Mouse (Mus musculus): ENCODE data around the gene Galt.

Gene Galt

DNA sequence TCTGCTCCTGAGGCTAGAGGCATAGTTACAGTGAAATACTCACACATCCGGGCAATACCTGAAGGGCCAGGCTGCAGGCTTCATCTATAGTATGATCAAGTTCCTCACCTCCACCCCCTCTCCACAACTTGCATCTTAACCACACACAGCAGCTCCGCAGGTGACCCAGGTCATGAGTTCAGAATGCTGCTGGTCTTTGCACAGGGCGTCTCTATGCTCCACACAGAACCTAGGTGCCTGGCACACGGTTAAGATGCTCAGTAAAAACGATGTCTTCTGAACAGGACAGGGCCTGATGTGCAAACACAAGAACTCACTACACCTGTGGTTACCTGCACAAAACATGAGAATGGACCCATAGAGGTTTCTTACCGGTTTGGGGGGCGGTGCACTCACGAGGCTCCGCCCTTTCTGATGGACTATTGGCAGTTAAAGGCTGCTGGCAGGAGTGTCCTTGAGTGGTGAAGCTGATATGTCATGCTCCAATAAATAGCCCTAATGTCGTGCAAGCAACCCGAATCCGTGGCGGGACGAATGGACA, at the start of gene Galt:
Galt (plus strand) TSS at position 432 of the 541 bp plus-strand sequence.
- no peak for DNase-seq

DNA sequence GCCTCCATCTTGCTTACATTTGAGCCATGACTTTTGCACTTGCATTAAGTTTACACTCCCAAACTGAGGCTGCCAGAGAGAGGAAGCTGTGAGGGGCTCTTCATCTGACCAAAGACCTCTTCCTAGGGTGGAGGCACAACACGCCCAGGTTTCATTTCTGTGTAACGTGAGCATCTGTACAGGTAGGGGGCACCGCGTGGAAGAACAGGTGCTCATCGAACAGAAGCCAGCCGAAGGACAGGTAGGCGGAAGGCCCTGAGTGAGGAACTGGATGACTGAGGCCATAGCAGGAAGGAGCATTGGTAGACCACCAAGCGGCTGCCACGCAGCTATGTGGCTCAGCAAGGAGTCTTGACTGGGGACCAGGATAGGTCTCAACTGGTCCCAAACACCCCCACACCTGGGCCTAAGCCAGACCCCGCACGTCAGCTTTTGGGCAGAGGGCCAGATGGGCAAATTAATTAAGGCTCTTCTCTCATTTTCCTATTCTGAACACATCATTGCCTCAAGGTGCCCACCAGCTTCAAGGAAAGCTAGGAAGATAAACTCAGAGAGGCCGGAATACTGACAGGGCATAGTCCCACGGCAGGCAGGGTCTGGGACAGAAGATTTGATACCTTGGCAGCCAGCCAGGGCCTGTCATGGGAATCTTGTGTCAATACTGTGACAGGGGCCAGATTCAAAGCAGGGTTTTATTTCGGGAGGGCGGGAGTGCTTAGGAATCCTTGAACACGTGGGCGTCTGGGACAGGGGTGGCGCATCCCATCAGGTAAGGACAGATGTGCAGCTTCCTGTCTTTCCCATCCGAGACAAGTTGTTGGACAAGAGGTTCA, 48.9 kb upstream of the Galt start:
- no peak for DNase-seq

DNA sequence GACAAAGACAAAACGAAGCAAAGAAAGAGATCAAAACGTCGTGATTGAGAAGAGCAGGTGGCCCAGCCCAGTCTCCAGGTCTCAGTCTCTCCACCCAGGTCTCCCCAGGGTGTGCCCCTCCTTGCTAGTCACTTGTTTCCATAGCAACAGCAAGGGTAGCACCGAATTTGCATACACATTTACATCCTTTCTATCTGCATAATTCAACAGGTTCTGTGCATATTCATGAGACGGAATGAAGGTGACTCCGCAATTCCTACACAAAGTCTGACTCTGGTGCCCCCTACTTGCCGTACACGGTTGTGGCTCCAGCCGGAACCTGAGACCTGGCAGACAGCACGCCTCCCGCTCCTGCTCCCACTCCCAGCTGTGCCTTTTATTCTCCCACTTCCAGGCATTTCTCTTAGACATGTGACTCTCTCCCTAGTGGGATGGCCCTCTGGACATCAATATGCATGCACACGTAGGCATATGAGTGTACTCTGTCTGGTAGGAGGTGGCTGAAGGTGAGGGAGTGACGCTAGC, 48.0 kb upstream of the Galt start:
- DNase-seq, result peak; percentile 72

DNA sequence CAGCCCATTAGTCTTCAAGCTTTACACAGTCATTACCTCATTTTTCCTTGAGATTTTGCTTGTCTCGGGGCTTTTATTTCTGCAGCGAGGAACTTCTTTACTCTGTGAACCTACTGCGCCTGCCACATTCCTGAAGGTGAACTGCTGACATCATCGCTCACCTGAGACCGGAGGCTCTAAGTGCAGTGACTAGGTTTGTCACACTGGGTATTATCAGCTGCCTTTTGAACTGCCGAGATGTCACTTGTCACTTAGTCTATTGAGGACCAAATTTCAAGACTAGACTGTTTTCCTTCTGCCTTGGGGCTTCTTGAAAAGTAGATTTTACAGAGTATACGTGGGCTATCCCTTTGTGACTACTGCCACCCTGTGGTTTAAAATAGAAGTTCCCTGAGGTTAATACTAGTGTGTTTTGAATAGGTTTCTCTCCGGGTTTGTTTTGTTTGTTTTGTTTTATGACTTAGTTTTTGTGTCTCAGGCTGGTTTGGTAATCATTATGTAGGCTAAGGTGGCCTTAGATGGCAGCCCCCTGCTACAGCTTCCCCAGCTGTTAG, 46.8 kb upstream of the Galt start:
- DNase-seq, result no peak

DNA sequence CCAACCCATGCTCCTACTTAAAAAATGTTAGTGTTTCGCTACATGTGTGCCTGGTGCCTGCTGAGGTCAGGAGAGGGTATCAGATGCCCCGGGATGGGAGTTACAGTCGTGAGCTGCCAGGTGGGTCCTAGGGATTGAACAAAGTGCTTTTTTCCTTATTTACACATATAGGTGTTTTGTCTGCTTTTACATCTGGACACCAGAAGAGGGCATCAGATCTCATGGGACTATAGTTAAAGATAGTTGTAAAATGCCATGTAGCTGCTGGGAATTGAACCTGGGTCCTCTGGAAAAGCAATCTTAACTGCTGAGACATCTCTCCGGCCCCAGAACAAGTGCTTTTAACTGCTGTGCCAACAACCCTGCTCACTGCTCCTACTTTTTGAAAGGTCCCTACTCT, 44.8 kb upstream of the Galt start:
- no peak for DNase-seq

DNA sequence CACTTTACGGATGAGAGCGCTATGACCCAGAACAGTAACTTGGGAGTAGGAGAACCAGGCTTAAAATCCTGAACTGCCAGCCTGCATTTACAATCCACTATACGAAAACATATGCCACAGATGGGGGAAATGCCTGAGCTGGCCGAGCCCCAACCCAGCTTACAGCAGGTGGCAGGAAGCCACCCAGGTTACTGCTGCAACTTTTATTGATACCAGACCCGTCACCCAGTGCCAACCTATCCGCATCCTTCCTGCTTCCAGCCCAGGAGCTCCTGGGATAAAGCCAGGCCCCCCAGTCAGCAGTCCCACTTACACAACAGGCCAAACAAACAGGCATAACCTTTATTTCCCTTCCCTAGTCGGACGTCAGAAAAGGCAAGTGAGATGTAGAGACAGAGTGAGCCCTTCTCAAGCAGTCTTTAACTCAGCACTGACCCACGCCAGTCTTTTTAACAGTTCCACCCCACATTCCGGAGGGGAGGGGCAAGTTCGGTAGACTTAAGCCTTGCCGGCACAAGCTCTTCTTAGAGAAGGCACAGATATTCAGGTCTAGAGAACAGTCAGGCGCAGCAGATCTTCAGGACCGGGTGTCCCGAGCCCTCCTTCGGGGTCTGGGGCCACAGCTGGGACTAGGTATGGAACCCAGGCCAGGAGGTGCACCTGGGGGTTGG, 43.2 kb upstream of the Galt start:
- DNase-seq, result no peak

DNA sequence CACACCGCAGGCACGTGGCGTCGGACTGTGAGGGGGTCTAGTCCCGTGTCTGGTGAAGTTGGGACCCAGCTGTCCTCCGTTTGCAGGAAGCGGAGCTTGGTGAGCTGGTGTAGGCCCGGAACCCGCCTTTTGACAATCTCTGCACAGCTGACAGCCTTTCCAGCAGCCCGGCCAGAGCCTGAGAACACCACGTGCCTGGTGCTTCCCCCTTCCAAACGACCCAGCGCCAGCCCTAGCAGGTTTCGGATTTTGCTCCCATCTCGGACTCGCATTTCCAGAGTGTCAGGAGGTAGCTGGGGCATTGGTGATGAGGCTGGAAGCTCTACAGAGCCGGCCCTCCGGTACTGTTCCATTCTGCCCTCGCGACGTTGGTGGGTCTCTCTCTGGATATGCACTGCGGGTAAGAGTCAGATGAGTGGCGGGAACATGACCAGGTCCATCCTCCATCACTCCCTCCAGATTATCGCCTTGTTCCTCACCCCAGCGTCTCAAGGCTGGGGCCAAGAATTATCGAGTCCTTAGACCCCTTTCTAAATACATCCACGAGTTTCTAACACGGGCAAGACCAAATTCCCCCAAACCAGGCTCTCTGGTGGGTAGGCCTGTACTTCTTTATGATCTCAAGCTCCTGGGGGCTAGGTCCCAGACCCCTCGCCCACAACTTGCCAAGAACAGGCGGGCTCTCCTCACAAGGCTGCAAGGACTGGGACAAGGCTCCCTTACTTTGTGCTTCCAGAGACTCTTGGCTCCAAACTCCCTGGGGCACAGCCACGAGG, 42.4 kb upstream of the Galt start:
- DNase-seq, result no peak

DNA sequence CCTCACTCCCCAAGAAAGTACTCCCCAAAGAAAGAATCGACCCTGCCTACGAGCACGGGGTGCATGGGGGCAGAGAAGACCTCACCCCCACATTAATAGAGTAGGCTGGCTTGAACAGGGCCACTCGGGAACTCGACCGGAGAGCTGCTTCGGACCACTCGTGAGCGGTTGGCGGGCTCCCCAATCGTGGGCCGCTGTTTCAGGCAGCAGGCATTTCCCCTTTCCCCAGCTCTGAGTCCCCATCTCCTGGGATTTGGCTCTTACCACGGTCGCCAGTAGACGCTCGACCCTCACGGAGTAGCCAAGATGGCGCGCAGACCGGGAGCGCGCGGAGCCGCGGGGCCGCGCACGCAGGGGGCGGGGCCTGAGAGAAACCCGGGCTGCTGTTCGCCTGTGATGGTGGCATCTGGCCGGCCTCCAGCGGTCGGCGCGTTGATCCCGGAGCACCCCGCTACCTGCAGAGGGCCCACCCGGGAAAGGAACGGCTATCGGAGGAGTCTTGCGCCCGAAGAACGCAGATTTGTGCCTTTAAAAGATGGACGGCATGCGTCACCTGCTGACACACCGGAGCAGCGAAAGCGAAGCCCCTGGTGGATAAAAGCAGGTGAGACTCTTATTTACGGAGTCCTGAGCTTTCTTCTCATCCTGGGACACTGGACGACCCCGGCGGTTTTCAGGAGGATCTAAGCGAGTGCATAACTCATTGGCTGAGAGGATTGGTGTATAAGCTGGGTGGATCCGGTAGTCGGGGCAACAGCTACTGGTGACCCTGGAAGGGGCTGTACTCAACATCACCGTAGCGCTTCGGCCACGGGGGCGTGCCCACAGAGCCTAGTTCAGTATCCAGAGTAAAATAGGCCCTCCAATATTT, 41.6 kb upstream of the Galt start, which contains the start of gene Rpp25l:
Rpp25l (minus strand) TSS at position 338 of the 871 bp plus-strand sequence.
- DNase-seq, result peak; percentile 76

DNA sequence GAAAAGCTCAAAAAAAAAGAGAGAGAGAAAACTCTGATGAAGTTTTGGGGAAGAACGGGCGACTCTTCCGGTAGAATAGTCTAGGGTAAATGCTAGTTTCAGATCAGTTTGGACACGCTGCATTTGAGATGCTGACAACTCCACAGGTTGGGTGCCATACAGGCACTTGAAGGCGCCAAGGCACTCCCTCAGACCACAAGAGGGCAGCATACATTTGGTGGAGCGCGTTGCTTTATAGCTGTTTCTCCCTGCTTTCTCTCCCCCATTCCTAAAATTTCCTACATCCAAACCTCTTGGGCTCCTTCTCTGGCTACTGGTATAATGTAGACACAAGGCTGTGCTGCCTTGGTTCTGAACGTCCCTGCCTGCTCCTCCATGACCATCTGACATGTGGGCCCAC, 40.8 kb upstream of the Galt start:
- peak; percentile 71 for DNase-seq

DNA sequence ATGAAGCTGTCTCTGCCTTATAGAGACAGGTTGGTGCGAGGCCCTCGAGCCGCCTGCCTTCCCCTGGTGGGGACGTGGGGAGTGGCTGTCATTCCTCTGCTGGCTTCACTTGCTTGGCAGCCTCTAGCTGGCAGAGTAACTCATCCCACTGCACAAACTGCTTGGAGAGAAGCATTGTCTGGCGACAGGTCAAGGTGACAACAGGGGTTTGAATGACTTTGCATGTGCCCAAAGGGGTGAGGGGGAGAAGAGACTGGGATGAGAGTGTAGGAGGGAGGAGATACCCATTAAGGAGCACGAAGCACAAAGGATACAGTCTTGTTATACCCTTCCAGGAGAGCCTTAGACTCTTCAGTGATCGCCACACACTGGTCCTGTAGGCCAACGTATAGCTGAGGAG, 39.9 kb upstream of the Galt start:
- no peak for DNase-seq

DNA sequence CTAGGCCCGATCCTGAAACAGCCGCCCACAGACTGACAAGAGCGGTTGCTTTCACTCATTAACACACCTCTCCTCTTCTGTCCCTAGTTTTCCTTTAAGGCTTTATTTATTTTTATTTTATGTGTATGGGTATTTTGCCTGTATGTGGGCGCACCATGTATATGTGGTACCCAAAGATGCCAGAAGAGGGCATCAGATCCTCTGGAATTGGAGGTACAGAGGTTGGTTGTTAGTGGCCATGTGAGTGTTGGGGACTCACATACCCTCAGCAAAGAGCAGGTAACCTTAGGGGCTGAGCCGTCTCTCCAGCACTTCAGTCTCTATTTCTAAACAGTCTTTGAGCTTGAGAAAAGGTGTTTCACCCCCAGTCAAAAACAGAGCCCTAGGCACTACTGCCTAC, 39.4 kb upstream of the Galt start:
- no peak for DNase-seq

DNA sequence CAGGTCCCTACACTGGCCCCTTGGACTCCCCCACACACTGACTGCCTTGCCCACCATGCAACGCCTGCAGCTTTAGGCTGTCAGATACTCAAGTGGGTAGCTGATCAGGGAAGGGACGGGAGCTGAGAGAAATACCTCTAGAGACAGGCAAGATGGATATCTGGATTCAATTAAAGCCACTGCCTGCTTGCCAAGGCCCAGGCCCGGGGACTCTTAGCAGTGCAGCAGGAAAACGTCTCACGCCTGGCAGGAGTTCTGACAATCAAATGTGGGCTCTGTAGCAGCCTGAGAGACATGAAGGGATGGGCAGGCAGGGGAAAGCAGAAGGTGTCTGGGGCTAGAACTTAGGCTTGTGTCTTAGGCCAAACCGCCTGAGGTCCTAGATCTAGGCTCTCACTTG, 38.2 kb upstream of the Galt start:
- DNase-seq, result no peak

DNA sequence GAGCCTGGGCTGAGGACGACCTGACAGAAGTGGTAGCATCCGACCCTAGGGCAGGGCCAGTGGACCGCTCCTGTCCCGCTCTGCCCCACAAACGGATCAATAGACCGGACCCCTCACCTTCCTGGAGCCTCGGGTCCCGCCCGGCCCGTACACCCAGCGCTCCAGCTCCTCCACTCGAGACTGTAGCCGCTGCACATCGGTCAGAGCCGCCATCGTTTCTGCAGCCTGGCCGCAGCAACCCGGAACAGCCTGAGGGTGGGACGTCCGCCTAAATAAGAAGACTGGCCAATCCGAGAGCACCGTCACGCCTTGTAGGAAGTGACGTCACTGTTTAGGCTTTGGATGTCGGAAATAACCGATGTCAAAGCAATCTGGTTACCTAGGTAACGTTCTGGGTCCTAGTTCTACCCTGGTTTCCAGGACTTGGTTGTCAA, 32.1 kb upstream of the Galt start, which contains the start of gene Dctn3:
Dctn3 (minus strand) TSS at position 253 of the 434 bp plus-strand sequence.
- peak; percentile 81 for DNase-seq

DNA sequence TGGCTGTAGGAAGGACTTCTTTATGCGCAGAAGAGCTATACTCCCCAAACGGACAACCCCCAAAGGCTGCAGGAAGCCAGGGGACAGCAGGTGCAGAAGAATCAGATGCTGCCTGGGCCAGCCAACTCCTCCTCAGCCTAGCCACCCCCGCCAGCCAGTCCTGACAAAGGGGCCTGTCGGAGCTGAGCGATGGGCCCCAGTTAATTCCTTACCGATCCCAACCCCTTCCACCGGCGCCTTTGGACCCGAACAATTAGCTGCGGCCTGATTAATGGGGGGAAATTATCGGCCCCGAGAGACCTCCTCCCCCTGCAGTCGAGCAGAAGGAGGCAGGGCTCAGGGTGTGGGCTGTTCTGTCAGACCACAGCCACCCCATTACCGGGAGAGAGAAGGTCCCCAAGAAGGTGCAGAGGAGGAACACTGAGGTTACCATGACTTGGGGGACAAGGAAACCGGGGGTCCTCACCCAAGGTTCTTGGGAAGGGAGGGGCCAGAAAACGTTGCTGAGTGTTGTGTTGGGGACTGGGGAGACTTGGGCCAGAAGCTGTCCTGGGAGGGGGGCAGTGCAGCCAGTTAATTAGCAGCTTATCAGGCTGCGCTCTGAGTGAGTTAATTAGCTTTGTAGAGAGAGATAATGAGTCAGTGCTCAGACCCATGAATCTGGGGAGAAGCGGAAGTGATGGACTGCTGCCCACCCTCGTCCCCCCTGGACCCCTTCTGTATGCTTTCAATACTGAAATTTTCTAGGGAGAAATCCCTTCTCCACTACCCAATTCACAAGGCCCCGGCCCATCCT, 28.0 kb upstream of the Galt start:
- no peak for DNase-seq

DNA sequence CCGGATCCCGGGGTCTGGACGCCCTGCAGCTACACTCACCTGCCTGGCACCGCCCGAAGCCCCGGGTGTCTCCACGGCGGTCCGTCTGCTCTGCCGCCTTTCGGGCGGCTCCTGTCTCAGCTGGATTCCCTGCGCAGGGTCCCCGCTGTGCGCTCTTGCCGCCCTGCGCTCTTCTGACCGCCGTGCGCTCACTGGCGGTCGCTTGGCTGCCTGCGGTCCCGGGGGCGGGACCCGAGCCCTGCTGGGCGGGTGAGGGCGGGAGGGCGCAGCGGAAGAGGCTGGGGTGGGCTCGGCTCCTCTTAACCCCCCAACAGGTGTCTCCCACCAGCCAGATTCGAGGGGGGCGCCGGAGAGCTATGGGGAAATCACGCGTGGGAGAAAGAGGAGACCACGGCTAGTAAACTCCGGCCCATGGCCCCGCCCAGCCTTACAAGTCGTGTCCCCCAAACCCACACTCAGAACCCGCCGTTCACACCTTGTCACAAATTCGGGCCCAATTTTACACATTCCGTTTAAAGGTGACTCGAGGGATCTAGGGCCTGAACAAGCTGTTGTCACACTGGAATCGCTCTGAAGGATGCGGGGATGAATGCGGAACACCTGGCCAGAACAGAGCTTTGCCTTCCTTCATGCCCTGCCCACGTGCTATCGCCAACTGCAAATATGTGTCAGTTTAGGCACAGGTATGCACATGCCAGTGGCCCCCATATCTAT, 23.8 kb upstream of the Galt start, which contains the start of gene Arid3c:
Arid3c (minus strand) TSS at position 91 of the 714 bp plus-strand sequence.
- DNase-seq, result no peak

DNA sequence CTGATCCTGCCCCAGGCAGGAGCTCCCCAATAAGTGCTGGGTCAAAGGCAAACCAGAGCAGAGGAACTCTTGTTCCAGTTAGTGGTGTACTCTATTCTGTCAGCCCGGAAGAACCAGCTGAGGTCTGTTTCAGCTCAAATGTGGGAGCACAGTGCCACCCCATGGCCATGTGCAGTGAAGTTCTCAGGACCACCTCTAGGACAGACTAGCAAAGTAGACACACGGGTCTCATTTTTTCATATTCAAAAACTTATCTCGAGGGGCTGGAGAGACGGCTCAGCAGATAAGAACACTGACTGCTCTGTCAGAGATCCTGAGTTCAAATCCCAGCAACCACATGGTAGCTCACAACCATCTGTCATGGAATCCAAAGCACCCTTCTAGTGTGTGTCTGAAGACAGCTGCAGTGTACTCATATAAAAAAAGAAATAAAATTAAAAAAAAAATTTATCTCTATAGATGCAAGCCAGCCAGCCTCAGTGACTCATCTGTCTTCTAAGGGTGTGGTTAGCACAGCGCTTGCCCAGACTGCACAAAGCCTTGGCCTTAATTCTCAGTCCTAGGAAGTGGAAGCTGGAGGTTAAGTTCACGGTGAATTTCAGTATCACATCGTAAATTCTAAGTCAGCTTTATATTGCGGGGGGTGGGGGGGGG, 17.3 kb upstream of the Galt start:
- DNase-seq, result peak; percentile 74

DNA sequence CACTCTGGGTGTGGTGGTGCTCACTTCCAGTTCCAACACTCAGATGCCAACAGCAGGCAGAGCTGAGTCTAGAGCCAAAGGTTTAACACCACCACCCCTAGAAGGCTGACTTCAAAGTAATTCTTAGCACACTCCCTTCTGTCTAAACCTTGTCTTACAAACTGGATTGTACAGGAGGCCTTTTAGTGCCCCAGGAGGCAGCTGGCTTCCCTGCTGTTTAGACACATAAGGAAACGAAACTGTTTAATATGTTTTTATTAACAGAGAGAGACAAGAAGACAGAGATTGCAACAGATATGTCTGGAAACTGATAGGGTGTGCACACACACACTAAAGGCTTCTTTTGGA, 16.8 kb upstream of the Galt start:
- no peak for DNase-seq

DNA sequence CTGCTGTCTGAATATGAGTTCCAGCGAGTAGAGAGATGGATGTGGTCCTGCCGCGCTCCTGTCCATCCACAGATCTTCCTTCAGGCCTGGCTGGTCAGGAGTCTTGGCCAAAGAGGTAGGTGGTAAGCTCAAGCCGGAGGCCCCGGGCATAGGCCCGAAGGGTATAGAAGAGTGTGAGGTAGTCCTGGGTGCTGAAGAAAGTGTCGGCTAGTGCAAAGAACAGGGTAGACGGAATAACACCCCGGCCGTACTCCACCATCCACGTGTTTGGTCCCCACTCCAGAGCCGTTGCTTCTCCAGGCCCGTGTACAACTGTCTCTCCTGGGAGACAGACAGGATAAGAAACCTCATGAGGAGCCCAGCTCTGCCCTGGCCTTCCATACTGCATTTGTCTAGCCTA, 15.8 kb upstream of the Galt start:
- no peak for DNase-seq

DNA sequence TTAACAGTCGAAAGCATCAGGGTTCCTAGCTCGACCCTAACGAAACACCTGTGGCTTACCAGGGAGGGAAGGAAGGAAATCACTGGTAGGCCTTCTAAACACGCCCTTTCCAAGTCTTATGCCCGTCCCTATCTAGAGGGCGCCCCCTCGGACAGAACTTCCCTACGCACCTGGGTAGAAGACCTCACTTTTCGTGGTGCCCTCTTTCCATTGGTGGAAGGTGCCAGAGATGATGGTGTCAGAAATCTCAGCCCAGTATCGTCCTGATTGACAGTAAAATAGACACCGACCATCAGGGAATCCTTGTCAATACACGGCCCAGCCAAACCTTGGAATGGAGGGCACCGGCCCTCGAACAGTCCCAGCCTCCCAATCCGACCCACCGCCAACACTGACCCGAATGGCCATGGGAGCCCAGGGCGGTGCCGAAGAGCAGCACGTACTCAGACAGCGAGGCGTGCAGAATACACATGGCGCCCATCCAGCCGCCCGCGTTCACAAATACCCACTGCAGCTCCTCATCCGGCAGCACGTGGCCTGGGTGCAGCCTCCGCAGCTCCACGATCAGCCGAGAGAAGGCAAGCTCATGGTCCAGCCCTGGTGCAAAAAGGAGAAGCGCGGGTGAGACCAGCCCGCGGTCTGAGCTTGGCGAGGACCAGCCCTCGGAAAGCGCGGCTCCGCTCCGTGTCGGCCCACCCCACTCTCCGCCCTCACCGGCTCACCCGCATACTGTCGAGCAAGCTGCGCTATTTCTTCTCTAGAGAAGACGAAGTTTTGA, 14.5 kb upstream of the Galt start:
- peak; percentile 79 for DNase-seq

All from right cerebral cortex, postnatal 14 days (tissue).